Mouse (Mus musculus): Measurements from ENCODE around the gene Ltb. TPM values are rescaled to one million over a fixed set of nuclear protein-coding genes. Genes with fewer than 3 reads are reported as not detected.
A peak's percentile ranks its signal among the peaks of the same experiment; 100 is the strongest.

Gene Ltb
- polyA plus RNA-seq, 1 experiment from 2014 or later, result 0.78 TPM

- H3K36me3 ChIP-seq (ENCODE audit: control insufficient read depth, insufficient read depth, low read length), result no peaks in the 10 kb centered on the region
- no peaks in the 10 kb centered on the region for H3K9me3 ChIP-seq (ENCODE audit: control insufficient read depth, low read length)
- DNase-seq (ENCODE audit: low spot score) (no peak), ATAC-seq (replicated peaks; ENCODE audit: low FRiP score) (no peak)
- H3K27ac ChIP-seq (ENCODE audit: low read depth, low read length), result no peak within 1 kb of the TSS
- peak within 1 kb of the TSS; percentile 22 for H3K4me3 ChIP-seq (ENCODE audit: low read depth, low read length)
- 24% methylated on average over 13 of the region's 13 CpGs for WGBS
- H3K4me2 ChIP-seq, result peak within 1 kb of the TSS; percentile 44
- peaks cover 57% of the 10 kb centered on the region for H3K27me3 ChIP-seq (replicated peaks; ENCODE audit: control insufficient read depth, insufficient read depth, low read length)
- no peak within 1 kb of the TSS for H3K9ac ChIP-seq (ENCODE audit: low read depth, low read length)
- H3K4me1 ChIP-seq (replicated peaks; ENCODE audit: control insufficient read depth, insufficient read depth, low read length), result peaks cover 3% of the 10 kb centered on the region; the same call in 1 of the 2 replicates
Measured at GRCm38 (mm10) chr17:35201787-35202186, 7.5 kb downstream of the Ltb start, which contains the start of gene Tnf. Gene Tnf (minus strand): TSS chr17:35202007.

- Histone ChIP-seq H3K4me2 (no peak overlapping the region), H3K36me3 (ENCODE audit: control insufficient read depth, insufficient read depth, low read length) (no peaks in the 10 kb centered on the region), H3K4me3 (ENCODE audit: low read depth, low read length) (no peak overlapping the region), H3K9me3 (ENCODE audit: control insufficient read depth, low read length) (no peaks in the 10 kb centered on the region), H3K4me1 (replicated peaks; ENCODE audit: control insufficient read depth, insufficient read depth, low read length) (peaks cover 3% of the 10 kb centered on the region; the same call in 1 of the 2 replicates), H3K9ac (ENCODE audit: low read depth, low read length) (no peak overlapping the region), H3K27me3 (replicated peaks; ENCODE audit: control insufficient read depth, insufficient read depth, low read length) (peaks cover 57% of the 10 kb centered on the region), H3K27ac (ENCODE audit: low read depth, low read length) (no peak overlapping the region)
- WGBS, result 56% methylated on average over 4 of the region's 4 CpGs
- no peak for ATAC-seq (replicated peaks; ENCODE audit: low FRiP score)
- no peak for DNase-seq (ENCODE audit: low spot score)
Measured at GRCm38 (mm10) chr17:35202442-35202841, 8.2 kb downstream of the Ltb start.

DNA sequence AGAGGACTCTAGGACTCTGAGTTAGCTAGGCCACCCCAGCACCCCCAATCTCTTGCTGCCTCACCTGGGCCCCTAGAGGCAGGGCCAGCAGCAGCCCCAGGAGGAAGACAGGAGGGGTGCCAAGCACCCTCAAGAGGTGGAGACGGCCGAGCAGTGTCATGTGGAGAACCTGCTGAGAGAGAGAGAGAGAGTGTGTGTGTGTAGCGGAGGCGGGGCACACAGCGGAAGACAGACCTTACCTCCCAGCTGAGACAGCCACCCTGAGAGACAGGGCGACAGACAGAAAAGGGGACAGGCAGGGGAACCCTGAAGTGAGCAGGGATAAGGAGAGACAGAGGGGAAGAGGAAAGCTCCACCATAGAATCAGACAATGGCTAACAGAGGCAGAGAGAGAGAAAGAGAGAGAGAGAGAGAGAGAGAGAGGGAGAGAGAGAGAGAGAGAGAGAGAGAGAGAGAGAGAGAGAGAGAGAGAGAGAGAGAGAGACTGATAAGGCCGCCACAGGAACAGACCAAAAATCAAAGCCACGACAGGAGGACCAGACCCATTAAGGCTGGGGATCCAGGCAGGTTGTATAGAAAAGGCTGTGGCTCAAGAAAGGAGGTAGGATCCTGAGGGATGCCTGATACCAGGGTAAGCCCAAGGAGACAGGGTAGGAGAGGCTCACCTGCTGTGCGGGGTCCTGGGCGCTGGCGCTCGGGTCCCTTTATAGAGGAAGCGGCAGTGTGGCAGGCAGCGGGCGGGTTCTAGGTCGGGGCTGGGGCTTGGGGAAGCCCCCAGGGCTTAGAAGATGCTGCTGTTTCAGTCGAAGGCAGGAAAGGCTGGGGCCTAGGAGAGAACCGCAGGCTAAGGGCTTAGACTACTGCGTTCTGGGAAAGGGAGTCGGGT is 10.5 kb downstream of the Ltb start, which contains the start of gene Lta:
TSS of gene Lta (minus strand) at position 858 of the 886 bp plus-strand sequence.
- H3K36me3 ChIP-seq (ENCODE audit: control insufficient read depth, insufficient read depth, low read length), result no peaks in the 10 kb centered on the region
- no peak within 1 kb of the TSS for H3K4me2 ChIP-seq
- peaks cover 3% of the 10 kb centered on the region; the same call in 1 of the 2 replicates for H3K4me1 ChIP-seq (replicated peaks; ENCODE audit: control insufficient read depth, insufficient read depth, low read length)
- no peak within 1 kb of the TSS for H3K9ac ChIP-seq (ENCODE audit: low read depth, low read length)
- H3K4me3 ChIP-seq (ENCODE audit: low read depth, low read length), result no peak within 1 kb of the TSS
- DNase-seq (ENCODE audit: low spot score) (no peak), ATAC-seq (replicated peaks; ENCODE audit: low FRiP score) (no peak)
- 29% methylated on average over 20 of the region's 20 CpGs for WGBS
- no peak within 1 kb of the TSS for H3K27ac ChIP-seq (ENCODE audit: low read depth, low read length)
- H3K9me3 ChIP-seq (ENCODE audit: control insufficient read depth, low read length), result no peaks in the 10 kb centered on the region
- H3K27me3 ChIP-seq (replicated peaks; ENCODE audit: control insufficient read depth, insufficient read depth, low read length), result peaks cover 51% of the 10 kb centered on the region

- 48% methylated on average over 10 of the region's 10 CpGs for WGBS
Measured at GRCm38 (mm10) chr17:35205380-35205769, 11.1 kb downstream of the Ltb start.

DNA sequence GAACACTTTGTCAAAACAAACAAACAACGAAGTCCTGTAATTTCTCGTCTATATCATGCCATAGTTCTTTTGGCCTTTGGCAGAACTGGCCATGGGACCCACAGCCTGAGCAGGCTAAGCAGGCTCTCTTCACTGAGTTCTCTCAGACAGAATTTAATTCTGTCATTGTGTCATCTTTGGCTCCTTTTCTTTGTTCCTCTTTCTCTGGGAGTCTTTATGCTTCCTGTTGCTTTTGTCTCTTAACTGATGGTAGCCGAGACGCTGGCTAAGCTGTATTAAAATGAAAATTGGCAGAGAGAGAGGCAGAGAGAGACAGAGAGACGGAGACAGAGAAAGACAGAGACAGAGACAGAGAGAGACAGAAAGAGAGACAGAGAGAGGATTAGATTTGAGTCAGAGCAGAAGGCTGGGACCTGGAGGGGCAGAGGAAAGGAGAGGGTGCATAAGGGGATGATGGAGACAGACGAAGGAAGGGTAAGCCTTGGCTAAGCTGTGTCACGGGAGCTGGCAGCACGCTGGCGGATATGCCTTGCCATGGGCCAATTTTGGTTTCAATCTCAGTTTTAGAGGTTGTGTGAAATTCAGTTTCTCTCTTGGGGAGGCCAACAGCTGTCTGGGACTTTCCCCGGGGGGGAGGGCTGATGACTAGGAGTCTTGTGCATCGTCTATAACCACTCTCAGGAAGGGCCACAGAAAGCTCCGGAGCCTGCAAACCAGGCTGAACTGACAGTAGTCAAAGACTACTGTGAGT is 15.7 kb downstream of the Ltb start:
- H3K36me3 ChIP-seq (ENCODE audit: control insufficient read depth, insufficient read depth, low read length), result no peaks in the 10 kb centered on the region
- ATAC-seq (replicated peaks; ENCODE audit: low FRiP score), result no peak
- peaks cover 5% of the 10 kb centered on the region for H3K27me3 ChIP-seq (replicated peaks; ENCODE audit: control insufficient read depth, insufficient read depth, low read length)
- 61% methylated on average over 12 of the region's 12 CpGs for WGBS
- DNase-seq (ENCODE audit: low spot score), result no peak
- no peak overlapping the region for H3K9ac ChIP-seq (ENCODE audit: low read depth, low read length)
- no peak overlapping the region for H3K4me2 ChIP-seq
- peaks cover 2% of the 10 kb centered on the region; the same call in 1 of the 2 replicates for H3K4me1 ChIP-seq (replicated peaks; ENCODE audit: control insufficient read depth, insufficient read depth, low read length)
- no peak overlapping the region for H3K4me3 ChIP-seq (ENCODE audit: low read depth, low read length)
- no peaks in the 10 kb centered on the region for H3K9me3 ChIP-seq (ENCODE audit: control insufficient read depth, low read length)
- no peak overlapping the region for H3K27ac ChIP-seq (ENCODE audit: low read depth, low read length)

More at GRCm38 (mm10) chr17:35205380-35205769, 11.1 kb downstream of the Ltb start:
- H3K4me2 ChIP-seq, result no peak overlapping the region
- no peaks in the 10 kb centered on the region for H3K9me3 ChIP-seq (ENCODE audit: control insufficient read depth, low read length)
- peaks cover 51% of the 10 kb centered on the region for H3K27me3 ChIP-seq (replicated peaks; ENCODE audit: control insufficient read depth, insufficient read depth, low read length)
- no peak overlapping the region for H3K4me3 ChIP-seq (ENCODE audit: low read depth, low read length)
- no peak overlapping the region for H3K9ac ChIP-seq (ENCODE audit: low read depth, low read length)
- H3K36me3 ChIP-seq (ENCODE audit: control insufficient read depth, insufficient read depth, low read length), result no peaks in the 10 kb centered on the region
- no peak overlapping the region for H3K27ac ChIP-seq (ENCODE audit: low read depth, low read length)
- DNase-seq (ENCODE audit: low spot score) (no peak), ATAC-seq (replicated peaks; ENCODE audit: low FRiP score) (no peak)
- H3K4me1 ChIP-seq (replicated peaks; ENCODE audit: control insufficient read depth, insufficient read depth, low read length), result peaks cover 3% of the 10 kb centered on the region; the same call in 1 of the 2 replicates

DNA sequence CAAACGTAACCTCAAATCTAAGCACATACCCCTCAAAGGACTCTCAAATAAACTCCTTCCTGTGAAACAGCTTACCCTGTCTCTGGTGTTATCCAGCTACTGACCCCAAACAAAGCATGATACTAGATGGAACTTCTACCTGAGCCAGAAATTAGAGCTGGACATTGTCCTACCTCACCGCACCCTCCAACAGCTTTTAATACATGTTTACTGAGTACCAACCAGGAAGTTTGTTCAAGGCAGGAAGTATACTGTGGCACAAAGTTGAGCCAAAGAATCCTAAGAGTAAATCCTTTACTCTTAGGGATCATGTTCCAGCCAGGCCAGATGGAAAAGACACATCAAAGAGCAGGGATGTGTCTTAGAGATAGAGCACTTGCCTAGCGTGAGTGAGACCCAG is 16.4 kb downstream of the Ltb start:
- WGBS, result 69% methylated on average over 3 of the region's 3 CpGs
- Histone ChIP-seq H3K4me1 (replicated peaks; ENCODE audit: control insufficient read depth, insufficient read depth, low read length) (peaks cover 2% of the 10 kb centered on the region; the same call in 1 of the 2 replicates), H3K4me2 (no peak overlapping the region), H3K27me3 (replicated peaks; ENCODE audit: control insufficient read depth, insufficient read depth, low read length) (no peaks in the 10 kb centered on the region), H3K4me3 (ENCODE audit: low read depth, low read length) (no peak overlapping the region), H3K27ac (ENCODE audit: low read depth, low read length) (no peak overlapping the region), H3K9ac (ENCODE audit: low read depth, low read length) (no peak overlapping the region), H3K36me3 (ENCODE audit: control insufficient read depth, insufficient read depth, low read length) (no peaks in the 10 kb centered on the region), H3K9me3 (ENCODE audit: control insufficient read depth, low read length) (no peaks in the 10 kb centered on the region)
- no peak for DNase-seq (ENCODE audit: low spot score)
- ATAC-seq (replicated peaks; ENCODE audit: low FRiP score), result no peak

- DNase-seq (ENCODE audit: low spot score), result no peak
- H3K4me1 ChIP-seq (replicated peaks; ENCODE audit: control insufficient read depth, insufficient read depth, low read length), result peaks cover 2% of the 10 kb centered on the region; the same call in 1 of the 2 replicates
- no peaks in the 10 kb centered on the region for H3K27me3 ChIP-seq (replicated peaks; ENCODE audit: control insufficient read depth, insufficient read depth, low read length)
- WGBS, result 85% methylated on average over 5 of the region's 5 CpGs
- H3K9me3 ChIP-seq (ENCODE audit: control insufficient read depth, low read length), result no peaks in the 10 kb centered on the region
- H3K4me2 ChIP-seq, result no peak overlapping the region
- ATAC-seq (replicated peaks; ENCODE audit: low FRiP score), result no peak
- no peak overlapping the region for H3K4me3 ChIP-seq (ENCODE audit: low read depth, low read length)
- H3K27ac ChIP-seq (ENCODE audit: low read depth, low read length), result no peak overlapping the region
- no peaks in the 10 kb centered on the region for H3K36me3 ChIP-seq (ENCODE audit: control insufficient read depth, insufficient read depth, low read length)
- no peak overlapping the region for H3K9ac ChIP-seq (ENCODE audit: low read depth, low read length)
Measured at GRCm38 (mm10) chr17:35213071-35213470, 18.8 kb downstream of the Ltb start.

GRCm38 (mm10) chr17:35218516-35219193 is 24.4 kb downstream of the Ltb start:
- H3K27ac ChIP-seq (ENCODE audit: low read depth, low read length), result 0 out of 2 replicates have a peak overlapping the region, but pooled peaks have one; percentile 3
- peaks cover 11% of the 10 kb centered on the region for H3K4me1 ChIP-seq (replicated peaks; ENCODE audit: control insufficient read depth, insufficient read depth, low read length)
- peaks cover 14% of the 10 kb centered on the region; the same call in 1 of the 2 replicates for H3K36me3 ChIP-seq (ENCODE audit: control insufficient read depth, insufficient read depth, low read length)
- H3K9ac ChIP-seq (ENCODE audit: low read depth, low read length), result no peak overlapping the region
- H3K4me2 ChIP-seq, result peak overlapping the region; percentile 22
- no peaks in the 10 kb centered on the region for H3K27me3 ChIP-seq (replicated peaks; ENCODE audit: control insufficient read depth, insufficient read depth, low read length)
- ATAC-seq (replicated peaks; ENCODE audit: low FRiP score), result peak; percentile 49; the same call in 1 of the 2 replicates
- peak overlapping the region; percentile 8; the same call in 1 of the 2 replicates for H3K4me3 ChIP-seq (ENCODE audit: low read depth, low read length)
- 43% methylated on average over 18 of the region's 18 CpGs for WGBS
- no peak for DNase-seq (ENCODE audit: low spot score)
- H3K9me3 ChIP-seq (ENCODE audit: control insufficient read depth, low read length), result no peaks in the 10 kb centered on the region

Measured in liver, embryonic 11.5 days (tissue).